Mouse (Mus musculus): ENCODE measurements around the gene Gm10392.

DNA sequence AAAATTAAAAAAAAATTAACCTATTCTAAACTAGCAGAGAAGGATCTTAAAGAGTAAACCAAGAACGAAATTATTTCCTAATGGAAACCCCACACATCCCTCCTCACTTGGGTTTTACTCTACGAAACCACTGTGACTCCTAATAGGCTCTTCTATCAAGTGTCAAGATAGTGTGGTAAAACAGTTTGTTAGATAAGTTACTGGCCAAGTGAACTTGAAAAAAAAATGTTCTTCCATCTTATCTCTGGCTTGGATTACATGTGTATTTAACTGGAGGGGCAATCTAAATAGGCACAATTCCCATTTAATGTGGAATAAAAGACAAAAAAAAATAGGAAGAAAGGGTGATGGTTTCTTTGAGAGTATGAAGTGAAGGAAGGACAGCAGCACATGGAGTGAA lies 11.9 kb upstream of the Gm10392 start:
- TF ChIP-seq POLR2A (IDR thresholded peaks at IDR 0.05; ENCODE audit: control insufficient read depth, low read depth, low read length) (no peak), CTCF (IDR thresholded peaks at IDR 0.05; ENCODE audit: control insufficient read depth, insufficient read depth, insufficient replicate concordance, low read depth, low read length) (no peak)
